Mouse (Mus musculus): ENCODE results near the gene Dido1. TPM values are rescaled to one million over a fixed set of nuclear protein-coding genes. Genes with fewer than 3 reads are reported as not detected.

Gene Dido1
- polyA plus RNA-seq, 1 experiment = 63.1 TPM

DNA sequence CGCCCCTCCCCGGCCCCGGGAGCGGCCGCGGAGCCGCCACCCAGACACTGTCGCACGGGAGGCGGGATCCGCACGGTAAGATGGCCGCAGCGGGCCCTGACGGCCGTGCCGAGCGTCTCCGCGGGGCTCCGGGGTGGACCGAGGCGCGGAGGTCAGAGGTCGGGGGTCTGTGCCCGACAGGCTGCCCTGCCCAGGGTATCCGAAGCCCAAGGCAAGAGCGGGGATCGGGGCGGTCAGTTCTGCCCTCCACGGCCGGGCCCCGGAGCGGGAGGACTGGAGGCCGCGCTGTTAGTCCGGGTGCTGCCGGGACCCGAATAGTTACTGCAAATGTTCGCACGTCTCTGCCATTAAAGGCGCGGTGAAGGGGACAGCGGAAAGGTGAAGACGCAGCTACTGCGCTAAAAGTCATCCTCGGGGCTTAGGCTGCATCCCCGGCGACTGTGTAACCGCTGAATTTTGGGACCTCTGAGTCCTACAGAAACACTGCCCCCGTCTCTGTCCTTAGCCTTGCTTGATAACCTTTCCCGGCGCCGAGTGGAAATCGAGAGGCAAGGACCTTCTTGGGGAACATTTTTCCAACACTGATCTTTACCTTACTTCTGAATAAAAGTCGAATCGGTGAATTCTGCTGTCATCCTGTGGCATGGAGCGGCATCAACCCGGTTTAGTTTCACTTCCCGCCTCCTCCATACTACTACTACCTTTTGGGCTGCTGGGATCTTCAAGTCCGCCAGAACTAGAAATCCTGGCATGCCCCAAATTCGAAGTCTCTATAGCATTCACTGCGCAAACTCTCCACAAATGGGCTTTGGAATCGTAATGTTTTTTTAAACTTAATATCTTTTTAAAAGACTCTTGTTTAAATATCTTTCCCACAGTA, 717 bp upstream of the Dido1 start:
- 2% methylated on average over 64 of the region's 64 CpGs for WGBS
- peak overlapping the region; percentile 65 for H3K27ac ChIP-seq (ENCODE audit: insufficient read depth, low read depth, low read length)
- TF ChIP-seq CTCF (IDR thresholded peaks at IDR 0.05; ENCODE audit: insufficient read depth, low read depth, low read length) = no peak
- no peak; the same call in 1 of the 2 replicates for TF ChIP-seq POLR2A (IDR thresholded peaks at IDR 0.05; ENCODE audit: insufficient read depth, low read depth, low read length)

DNA sequence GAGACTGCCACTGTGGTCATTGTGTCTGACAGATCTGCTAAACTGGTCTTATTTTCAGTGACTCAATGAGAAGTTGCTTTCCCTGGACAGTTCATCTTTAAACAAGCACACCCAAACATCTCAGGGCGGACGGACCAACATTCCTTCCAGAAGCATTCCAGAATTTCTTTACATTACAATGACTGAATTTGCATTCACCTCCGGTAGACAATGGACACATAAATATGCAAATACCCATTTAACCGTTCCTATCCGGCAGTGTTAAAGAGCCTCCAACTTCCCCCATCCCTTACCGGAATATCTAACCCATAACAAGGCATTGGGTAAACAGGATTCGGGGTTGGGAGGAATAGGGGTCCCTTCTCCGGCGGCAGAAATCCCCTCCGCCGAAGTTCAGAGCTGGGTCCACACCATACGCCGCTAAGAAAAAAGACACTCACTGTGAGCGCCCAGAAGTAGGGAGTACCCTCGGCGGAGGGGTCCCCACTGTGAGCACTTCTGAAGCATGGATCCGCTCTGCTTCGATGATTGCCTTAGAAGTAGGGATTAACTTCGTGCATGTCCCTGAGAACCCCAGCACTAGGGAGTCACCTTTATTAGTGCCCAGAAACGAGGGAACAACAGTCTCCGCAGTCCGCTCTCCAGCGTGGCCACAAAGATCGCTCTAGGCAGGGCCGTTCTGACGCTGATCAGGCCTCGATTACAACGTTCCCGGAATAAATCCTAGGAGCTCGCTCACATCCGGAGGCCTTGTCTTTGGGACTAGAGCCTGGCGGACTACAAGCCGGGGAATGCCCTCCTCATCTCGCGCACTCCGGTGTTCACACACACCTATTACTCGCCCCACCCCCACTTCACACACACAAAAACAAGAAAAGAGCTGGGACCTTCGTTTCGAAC, 526 bp downstream of the Dido1 start:
- Histone ChIP-seq H3K4me3 (ENCODE audit: insufficient read depth, low read depth, low read length) (peak overlapping the region; percentile 74), H3K4me1 (ENCODE audit: control insufficient read depth, insufficient read depth, low read length) (peaks cover 5% of the 10 kb centered on the region), H3K27ac (ENCODE audit: insufficient read depth, low read depth, low read length) (peak overlapping the region; percentile 81)
- under 1% methylated on average over 39 of the region's 39 CpGs for WGBS
- TF ChIP-seq POLR2A (IDR thresholded peaks at IDR 0.05; ENCODE audit: insufficient read depth, low read depth, low read length) (0 out of 2 replicates have a peak, but pooled peaks have one; percentile 0), CTCF (IDR thresholded peaks at IDR 0.05; ENCODE audit: insufficient read depth, low read depth, low read length) (no peak)

More for the DNA sequence above, 717 bp upstream of the Dido1 start:
- H3K4me3 ChIP-seq (ENCODE audit: insufficient read depth, low read depth, low read length) = peak overlapping the region; percentile 76
- H3K4me1 ChIP-seq (ENCODE audit: control insufficient read depth, insufficient read depth, low read length) = peaks cover 5% of the 10 kb centered on the region

DNA sequence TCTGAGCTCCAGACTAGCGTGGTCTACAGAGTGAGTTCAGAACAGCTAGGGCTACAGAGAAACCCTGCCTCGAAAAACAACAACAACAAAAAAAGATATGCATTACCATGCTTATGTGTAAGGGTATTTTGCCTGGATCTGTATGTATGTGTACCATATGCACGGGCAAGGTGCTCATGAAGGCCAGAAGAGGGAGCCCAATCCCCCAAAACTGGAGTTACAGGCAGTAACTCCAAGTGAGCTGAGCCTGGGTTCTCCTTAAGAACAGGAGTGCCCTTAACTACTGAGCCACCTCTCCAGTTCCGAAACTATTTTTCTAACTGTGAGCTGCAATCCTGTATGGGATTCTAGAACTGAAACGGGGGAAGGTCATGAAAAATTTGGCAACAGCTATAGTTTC, 3.8 kb downstream of the Dido1 start:
- no peaks in the 10 kb centered on the region for H3K4me1 ChIP-seq (ENCODE audit: control insufficient read depth, insufficient read depth, low read length)
- no peak overlapping the region for H3K4me3 ChIP-seq (ENCODE audit: insufficient read depth, low read depth, low read length)
- TF ChIP-seq POLR2A (IDR thresholded peaks at IDR 0.05; ENCODE audit: insufficient read depth, low read depth, low read length) (no peak), CTCF (IDR thresholded peaks at IDR 0.05; ENCODE audit: insufficient read depth, low read depth, low read length) (no peak)
- no peak overlapping the region for H3K27ac ChIP-seq (ENCODE audit: insufficient read depth, low read depth, low read length)
- 94% methylated on average over 5 of the region's 5 CpGs for WGBS

DNA sequence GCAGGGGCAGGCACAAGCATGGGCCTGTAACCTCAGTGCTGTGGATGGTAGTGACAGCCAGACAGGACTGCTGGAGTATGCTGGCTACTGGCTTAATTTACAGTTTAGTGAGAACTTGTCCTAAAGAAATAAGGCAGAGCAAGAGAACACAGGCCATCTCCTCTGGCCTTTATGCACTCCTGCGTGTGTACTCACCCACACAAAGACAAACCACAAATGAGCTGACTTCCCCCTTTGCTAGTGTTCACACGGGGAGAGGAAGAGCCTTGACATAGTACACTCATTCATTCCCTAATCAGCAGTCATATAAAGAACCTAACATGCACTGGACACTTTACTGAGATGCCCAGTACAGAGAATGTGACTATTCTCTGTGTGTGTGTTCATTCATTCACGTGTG, 4.7 kb downstream of the Dido1 start:
- 69% methylated on average over 3 of the region's 3 CpGs for WGBS
- peaks cover 2% of the 10 kb centered on the region; the same call in 1 of the 2 replicates for H3K4me1 ChIP-seq (ENCODE audit: control insufficient read depth, insufficient read depth, low read length)
- H3K4me3 ChIP-seq (ENCODE audit: insufficient read depth, low read depth, low read length) = no peak overlapping the region
- H3K27ac ChIP-seq (ENCODE audit: insufficient read depth, low read depth, low read length) = no peak overlapping the region
- TF ChIP-seq POLR2A (IDR thresholded peaks at IDR 0.05; ENCODE audit: insufficient read depth, low read depth, low read length) (no peak), CTCF (IDR thresholded peaks at IDR 0.05; ENCODE audit: insufficient read depth, low read depth, low read length) (no peak)

DNA sequence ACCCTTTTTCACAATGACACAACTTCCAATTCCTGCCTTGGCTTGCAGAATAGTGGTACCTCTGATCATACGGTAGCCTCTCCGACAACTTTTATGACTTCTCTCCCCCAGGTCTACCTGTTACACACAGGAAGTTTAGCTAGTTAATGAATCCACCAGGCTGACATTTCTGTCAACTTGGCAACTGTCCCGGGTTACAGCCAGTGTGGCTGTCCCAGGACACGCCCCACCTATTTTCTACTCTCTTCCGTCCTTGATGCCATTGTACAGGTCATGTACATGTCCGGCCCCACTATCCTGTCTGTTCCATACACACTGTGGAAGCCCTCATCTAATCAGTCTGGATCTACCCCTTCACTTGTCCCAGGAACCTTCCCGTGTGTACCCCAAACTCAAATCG, 5.2 kb downstream of the Dido1 start:
- TF ChIP-seq POLR2A (IDR thresholded peaks at IDR 0.05; ENCODE audit: insufficient read depth, low read depth, low read length) = no peak
- TF ChIP-seq CTCF (IDR thresholded peaks at IDR 0.05; ENCODE audit: insufficient read depth, low read depth, low read length) = no peak
- peaks cover 2% of the 10 kb centered on the region; the same call in 1 of the 2 replicates for H3K4me1 ChIP-seq (ENCODE audit: control insufficient read depth, insufficient read depth, low read length)
- H3K27ac ChIP-seq (ENCODE audit: insufficient read depth, low read depth, low read length) = no peak overlapping the region
- WGBS = 78% methylated on average over 8 of the region's 8 CpGs
- H3K4me3 ChIP-seq (ENCODE audit: insufficient read depth, low read depth, low read length) = no peak overlapping the region

DNA sequence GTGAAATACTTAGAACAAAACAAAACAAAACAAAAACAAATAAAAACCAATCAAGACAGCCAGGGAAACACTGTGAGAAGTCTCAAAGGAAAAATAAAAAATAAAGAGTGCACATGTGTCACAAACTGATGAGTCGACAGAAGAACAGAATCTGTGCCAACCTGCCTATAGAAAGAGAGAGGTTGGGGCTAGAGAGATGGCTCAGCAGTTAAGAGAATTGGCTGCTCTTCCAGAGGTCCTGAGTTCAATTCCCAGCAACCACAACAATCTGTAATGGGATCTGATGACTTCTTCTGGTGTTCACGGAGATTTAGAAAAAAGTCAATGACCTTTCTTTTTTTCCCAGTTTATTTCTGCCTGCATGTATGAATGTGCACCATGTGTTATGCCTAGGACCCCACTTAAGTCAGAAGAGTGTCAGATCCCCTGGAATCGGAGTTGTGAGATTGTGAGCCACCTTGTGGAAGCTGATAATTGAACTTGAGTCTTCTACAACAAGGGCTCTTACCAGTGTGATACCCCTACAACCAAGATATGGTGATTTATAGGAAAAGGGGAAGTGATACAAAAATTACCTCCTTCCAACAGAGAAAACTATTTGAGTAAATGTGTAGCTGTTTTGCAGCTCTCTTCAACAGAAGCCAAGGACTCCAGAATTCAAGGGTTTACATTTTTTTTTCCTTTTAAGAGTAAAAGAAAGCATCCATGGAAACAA, 6.0 kb downstream of the Dido1 start:
- 69% methylated on average over 3 of the region's 3 CpGs for WGBS
- TF ChIP-seq CTCF (IDR thresholded peaks at IDR 0.05; ENCODE audit: insufficient read depth, low read depth, low read length) = no peak
- no peak for TF ChIP-seq POLR2A (IDR thresholded peaks at IDR 0.05; ENCODE audit: insufficient read depth, low read depth, low read length)
- Histone ChIP-seq H3K27ac (ENCODE audit: insufficient read depth, low read depth, low read length) (no peak overlapping the region), H3K4me3 (ENCODE audit: insufficient read depth, low read depth, low read length) (no peak overlapping the region), H3K4me1 (ENCODE audit: control insufficient read depth, insufficient read depth, low read length) (peaks cover 2% of the 10 kb centered on the region; the same call in 1 of the 2 replicates)

DNA sequence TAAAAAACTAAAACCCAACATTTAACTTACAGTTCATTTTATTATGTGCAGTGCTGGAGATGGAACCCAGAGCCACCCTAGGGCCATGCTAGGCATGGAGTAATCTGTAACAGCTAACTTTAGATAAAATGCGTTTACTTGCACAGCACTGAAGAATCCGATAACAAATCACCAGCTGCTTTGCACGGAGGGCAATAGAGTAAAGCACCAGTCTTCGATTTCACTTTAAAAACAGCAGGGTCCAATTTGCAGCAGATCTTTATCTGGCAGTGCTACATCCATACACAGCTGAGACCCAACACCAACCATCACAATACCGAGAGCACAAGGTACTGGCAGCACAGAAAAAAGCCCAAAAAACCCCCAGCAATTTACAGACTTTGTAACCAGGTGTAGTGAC, 6.6 kb downstream of the Dido1 start:
- Histone ChIP-seq H3K27ac (ENCODE audit: insufficient read depth, low read depth, low read length) (no peak overlapping the region), H3K4me3 (ENCODE audit: insufficient read depth, low read depth, low read length) (no peak overlapping the region), H3K4me1 (ENCODE audit: control insufficient read depth, insufficient read depth, low read length) (peaks cover 2% of the 10 kb centered on the region; the same call in 1 of the 2 replicates)
- WGBS = 86% methylated on average over 5 of the region's 5 CpGs
- TF ChIP-seq CTCF (IDR thresholded peaks at IDR 0.05; ENCODE audit: insufficient read depth, low read depth, low read length) (no peak), POLR2A (IDR thresholded peaks at IDR 0.05; ENCODE audit: insufficient read depth, low read depth, low read length) (no peak)

DNA sequence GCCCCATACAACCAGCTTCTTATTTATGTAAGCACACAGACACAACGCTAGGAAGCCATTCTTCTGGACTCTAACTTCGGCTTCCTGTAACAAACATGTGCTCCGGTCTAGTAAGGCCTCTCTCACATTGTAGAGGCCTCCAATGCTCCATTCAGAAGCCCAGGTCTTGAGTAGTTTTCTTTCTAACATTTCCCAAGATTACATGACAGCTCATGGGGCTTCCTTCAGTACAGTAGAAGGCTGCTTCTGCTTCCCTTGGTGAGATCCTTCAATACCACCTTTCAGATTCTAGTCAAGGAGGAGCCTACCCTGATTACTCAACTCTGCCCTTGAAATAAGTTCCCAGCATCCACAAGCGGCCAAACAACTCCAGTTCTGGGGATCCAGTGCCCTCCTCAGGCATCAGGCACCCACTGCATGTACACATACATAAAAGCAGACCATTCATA, 7.1 kb downstream of the Dido1 start:
- peaks cover 2% of the 10 kb centered on the region; the same call in 1 of the 2 replicates for H3K4me1 ChIP-seq (ENCODE audit: control insufficient read depth, insufficient read depth, low read length)
- TF ChIP-seq CTCF (IDR thresholded peaks at IDR 0.05; ENCODE audit: insufficient read depth, low read depth, low read length) = no peak
- no peak for TF ChIP-seq POLR2A (IDR thresholded peaks at IDR 0.05; ENCODE audit: insufficient read depth, low read depth, low read length)
- WGBS = 14% methylated on average over 4 of the region's 4 CpGs
- H3K27ac ChIP-seq (ENCODE audit: insufficient read depth, low read depth, low read length) = no peak overlapping the region
- H3K4me3 ChIP-seq (ENCODE audit: insufficient read depth, low read depth, low read length) = peak overlapping the region; percentile 83; the same call in 1 of the 2 replicates
